Mouse (Mus musculus): ENCODE measurements around the gene Rad50.

- TF ChIP-seq POLR2A (IDR thresholded peaks at IDR 0.05; ENCODE audit: borderline replicate concordance, low read depth, low read length), result no peak
- no peak for TF ChIP-seq CTCF (IDR thresholded peaks at IDR 0.05; ENCODE audit: low read depth, low read length)
These were observed 24.3 kb upstream of the Rad50 start for GRCm38 (mm10) chr11:53731457-53731856.

All from bone marrow macrophage, adult 2 months (primary cell).